Mouse (Mus musculus): Measurements from ENCODE around the gene Olfr564. TPM values are rescaled to one million over a fixed set of nuclear protein-coding genes. Genes with fewer than 3 reads are reported as not detected.

Gene Olfr564
- not detected in 2 replicates for polyA plus RNA-seq (2014; fragmentation: Nextera tagmentation; extraction: Ambion mirVana)

DNA sequence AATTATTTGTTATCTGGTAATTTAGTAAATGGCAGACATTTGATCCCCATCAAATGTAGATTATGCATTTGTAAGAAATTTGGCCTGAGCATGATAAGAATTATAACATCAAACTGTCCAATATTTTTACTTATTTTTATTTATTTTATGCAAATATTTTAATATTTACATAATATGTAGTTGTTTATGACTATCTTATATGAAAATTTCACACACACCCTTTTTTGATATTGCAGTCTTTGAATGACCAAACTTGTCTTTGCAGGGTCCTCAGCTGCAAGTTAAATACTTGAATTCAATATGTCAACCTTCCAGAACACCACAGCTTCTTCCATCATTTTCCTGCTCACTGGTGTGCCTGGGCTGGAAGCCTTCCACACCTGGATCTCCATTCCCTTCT is at the start of gene Olfr564:
TSS of gene Olfr564 (plus strand) at position 301 of the 400 bp plus-strand sequence.
- DNase-seq (ENCODE audit: low spot score) (no peak), ATAC-seq (ENCODE audit: insufficient read depth, low FRiP score, low TSS enrichment) (no peak)
- H3K9me3 ChIP-seq (ENCODE audit: control insufficient read depth, low read length): no peaks in the 10 kb centered on the region
- H3K27me3 ChIP-seq (ENCODE audit: control insufficient read depth, insufficient read depth, low read length): no peaks in the 10 kb centered on the region
- no peak within 1 kb of the TSS for H3K4me2 ChIP-seq (ENCODE audit: low read depth)
- no peaks in the 10 kb centered on the region for H3K4me1 ChIP-seq (ENCODE audit: control insufficient read depth, insufficient read depth, low read length)
- H3K9ac ChIP-seq (ENCODE audit: low read length): no peak within 1 kb of the TSS
- H3K36me3 ChIP-seq (ENCODE audit: control insufficient read depth, insufficient read depth, low read length): no peaks in the 10 kb centered on the region
- no peak within 1 kb of the TSS for H3K4me3 ChIP-seq (ENCODE audit: low read depth, low read length)
- no peak within 1 kb of the TSS for H3K27ac ChIP-seq (ENCODE audit: low read depth, low read length)

DNA sequence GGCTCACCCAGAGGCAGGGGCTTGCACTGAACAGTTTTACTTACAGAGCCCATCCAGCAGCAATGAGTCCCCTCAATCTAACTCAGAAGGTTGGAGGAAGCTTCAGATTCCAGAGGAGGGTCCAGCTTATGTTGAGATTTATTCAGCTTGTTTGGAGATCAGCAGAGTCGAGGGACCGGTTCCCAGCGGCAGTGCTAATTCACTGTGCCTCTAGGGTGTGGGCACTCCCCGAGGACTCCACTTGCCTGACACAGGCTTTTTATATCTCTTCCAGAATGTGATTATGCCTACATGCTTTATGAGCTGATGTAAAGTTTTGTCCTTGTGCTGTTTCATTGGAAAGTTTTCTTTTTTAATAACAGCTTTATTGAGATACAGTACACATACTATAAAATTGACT is 44.0 kb upstream of the Olfr564 start, which contains the start of the genes Olfr560 and Olfr78:
TSS of gene Olfr560 (minus strand) at position 101 of the 400 bp plus-strand sequence.
TSS of gene Olfr78 (minus strand) at position 206 of the 400 bp plus-strand sequence.
- H3K27me3 ChIP-seq (ENCODE audit: control insufficient read depth, insufficient read depth, low read length): no peaks in the 10 kb centered on the region
- no peak within 1 kb of the TSS for H3K4me2 ChIP-seq (ENCODE audit: low read depth)
- H3K9ac ChIP-seq (ENCODE audit: low read length): no peak within 1 kb of the TSS
- no peak within 1 kb of the TSS for H3K4me3 ChIP-seq (ENCODE audit: low read depth, low read length)
- 76% methylated on average over 4 of the region's 4 CpGs for WGBS
- no peaks in the 10 kb centered on the region for H3K4me1 ChIP-seq (ENCODE audit: control insufficient read depth, insufficient read depth, low read length)
- no peak within 1 kb of the TSS for H3K27ac ChIP-seq (ENCODE audit: low read depth, low read length)
- H3K9me3 ChIP-seq (ENCODE audit: control insufficient read depth, low read length): no peaks in the 10 kb centered on the region
- H3K36me3 ChIP-seq (ENCODE audit: control insufficient read depth, insufficient read depth, low read length): no peaks in the 10 kb centered on the region
- ATAC-seq (ENCODE audit: insufficient read depth, low FRiP score, low TSS enrichment) (no peak), DNase-seq (ENCODE audit: low spot score) (no peak)

DNA sequence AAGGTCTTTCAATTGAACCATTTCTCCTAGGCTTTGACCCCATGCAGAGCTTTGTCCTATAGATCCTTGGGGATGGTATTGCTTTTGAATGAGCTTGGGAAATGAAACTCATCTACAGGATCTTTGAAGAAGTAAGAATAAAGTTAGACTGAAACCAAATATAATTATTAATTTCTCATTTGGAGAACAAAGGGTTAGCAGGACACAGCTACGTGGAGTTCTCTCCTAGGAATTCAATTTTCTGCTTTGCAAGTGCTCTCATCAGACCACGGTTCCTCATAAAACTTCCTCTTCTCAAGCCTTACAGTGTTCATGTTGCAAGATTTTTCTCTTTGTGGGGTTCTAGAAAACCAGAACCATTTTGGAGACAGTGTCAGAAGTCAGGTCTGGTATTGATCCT is 32.4 kb upstream of the Olfr564 start, which contains the start of gene Olfr561:
TSS of gene Olfr561 (plus strand) at position 301 of the 400 bp plus-strand sequence.
- no peak within 1 kb of the TSS for H3K4me3 ChIP-seq (ENCODE audit: low read depth, low read length)
- no peak for ATAC-seq (ENCODE audit: insufficient read depth, low FRiP score, low TSS enrichment)

More for the DNA sequence above, 32.4 kb upstream of the Olfr564 start, which contains the start of gene Olfr561:
- H3K4me1 ChIP-seq (ENCODE audit: control insufficient read depth, insufficient read depth, low read length): no peaks in the 10 kb centered on the region
- no peak within 1 kb of the TSS for H3K27ac ChIP-seq (ENCODE audit: low read depth, low read length)
- no peaks in the 10 kb centered on the region for H3K36me3 ChIP-seq (ENCODE audit: control insufficient read depth, insufficient read depth, low read length)
- DNase-seq (ENCODE audit: low spot score): no peak
- H3K9me3 ChIP-seq (ENCODE audit: control insufficient read depth, low read length): no peaks in the 10 kb centered on the region
- WGBS: 84% methylated on average over 2 of the region's 2 CpGs
- no peaks in the 10 kb centered on the region for H3K27me3 ChIP-seq (ENCODE audit: control insufficient read depth, insufficient read depth, low read length)
- no peak within 1 kb of the TSS for H3K4me2 ChIP-seq (ENCODE audit: low read depth)
- H3K9ac ChIP-seq (ENCODE audit: low read length): no peak within 1 kb of the TSS

Other genes with a start within 250 kb of the Olfr564 start
- 0.13 and 0.14 TPM in 2 replicates for gene Trim21, start 238.0 kb upstream of the Olfr564 start, polyA plus RNA-seq (2014; fragmentation: Nextera tagmentation; extraction: Ambion mirVana)
- gene Olfr550, start 232.0 kb upstream of the Olfr564 start, polyA plus RNA-seq (2014; fragmentation: Nextera tagmentation; extraction: Ambion mirVana): not detected in 2 replicates
- gene Olfr551, start 211.6 kb upstream of the Olfr564 start, polyA plus RNA-seq (2014; fragmentation: Nextera tagmentation; extraction: Ambion mirVana): not detected in 2 replicates
- not detected in 2 replicates for gene Olfr552, start 205.7 kb upstream of the Olfr564 start, polyA plus RNA-seq (2014; fragmentation: Nextera tagmentation; extraction: Ambion mirVana)
- gene Olfr553, start 185.3 kb upstream of the Olfr564 start, polyA plus RNA-seq (2014; fragmentation: Nextera tagmentation; extraction: Ambion mirVana): not detected in 2 replicates
- gene Olfr554, start 165.0 kb upstream of the Olfr564 start, polyA plus RNA-seq (2014; fragmentation: Nextera tagmentation; extraction: Ambion mirVana): not detected in 2 replicates
- not detected in 2 replicates for gene Olfr555, start 144.7 kb upstream of the Olfr564 start, polyA plus RNA-seq (2014; fragmentation: Nextera tagmentation; extraction: Ambion mirVana)
- not detected in 2 replicates for gene Olfr556, start 138.6 kb upstream of the Olfr564 start, polyA plus RNA-seq (2014; fragmentation: Nextera tagmentation; extraction: Ambion mirVana)
- gene Trim68, start 116.2 kb upstream of the Olfr564 start, polyA plus RNA-seq (2014; fragmentation: Nextera tagmentation; extraction: Ambion mirVana): 10.2 and 11.2 TPM in 2 replicates
- gene Olfr557, start 107.6 kb upstream of the Olfr564 start, polyA plus RNA-seq (2014; fragmentation: Nextera tagmentation; extraction: Ambion mirVana): not detected in 2 replicates
- gene Olfr558, start 101.3 kb upstream of the Olfr564 start, polyA plus RNA-seq (2014; fragmentation: Nextera tagmentation; extraction: Ambion mirVana): 0.53 and 0.55 TPM in 2 replicates
- gene Olfr33, start 84.4 kb upstream of the Olfr564 start, polyA plus RNA-seq (2014; fragmentation: Nextera tagmentation; extraction: Ambion mirVana): not detected in 2 replicates
- not detected in 2 replicates for gene Olfr559, start 76.0 kb upstream of the Olfr564 start, polyA plus RNA-seq (2014; fragmentation: Nextera tagmentation; extraction: Ambion mirVana)
- not detected in 2 replicates for gene Olfr560, start 44.1 kb upstream of the Olfr564 start, polyA plus RNA-seq (2014; fragmentation: Nextera tagmentation; extraction: Ambion mirVana)
- not detected in 2 replicates for gene Olfr78, start 44.0 kb upstream of the Olfr564 start, polyA plus RNA-seq (2014; fragmentation: Nextera tagmentation; extraction: Ambion mirVana)
- gene Olfr561, start 32.3 kb upstream of the Olfr564 start, polyA plus RNA-seq (2014; fragmentation: Nextera tagmentation; extraction: Ambion mirVana): not detected in 2 replicates
- gene Olfr566, start 55.3 kb downstream of the Olfr564 start, polyA plus RNA-seq (2014; fragmentation: Nextera tagmentation; extraction: Ambion mirVana): not detected in 2 replicates
- not detected in 2 replicates for gene Olfr568, start 73.6 kb downstream of the Olfr564 start, polyA plus RNA-seq (2014; fragmentation: Nextera tagmentation; extraction: Ambion mirVana)
- gene Olfr569, start 87.4 kb downstream of the Olfr564 start, polyA plus RNA-seq (2014; fragmentation: Nextera tagmentation; extraction: Ambion mirVana): not detected in 2 replicates
- not detected in 2 replicates for gene Olfr570, start 91.1 kb downstream of the Olfr564 start, polyA plus RNA-seq (2014; fragmentation: Nextera tagmentation; extraction: Ambion mirVana)
- not detected in 2 replicates for gene Olfr571, start 114.1 kb downstream of the Olfr564 start, polyA plus RNA-seq (2014; fragmentation: Nextera tagmentation; extraction: Ambion mirVana)
- gene Olfr572, start 120.9 kb downstream of the Olfr564 start, polyA plus RNA-seq (2014; fragmentation: Nextera tagmentation; extraction: Ambion mirVana): not detected in 2 replicates
- not detected in 2 replicates for gene Olfr573-ps1, start 139.1 kb downstream of the Olfr564 start, polyA plus RNA-seq (2014; fragmentation: Nextera tagmentation; extraction: Ambion mirVana)
- not detected in 2 replicates for gene Olfr574, start 145.0 kb downstream of the Olfr564 start, polyA plus RNA-seq (2014; fragmentation: Nextera tagmentation; extraction: Ambion mirVana)
- not detected in 2 replicates for gene Olfr575, start 155.3 kb downstream of the Olfr564 start, polyA plus RNA-seq (2014; fragmentation: Nextera tagmentation; extraction: Ambion mirVana)
- gene Olfr576, start 159.2 kb downstream of the Olfr564 start, polyA plus RNA-seq (2014; fragmentation: Nextera tagmentation; extraction: Ambion mirVana): not detected in 2 replicates
- not detected in 2 replicates for gene Olfr577, start 172.5 kb downstream of the Olfr564 start, polyA plus RNA-seq (2014; fragmentation: Nextera tagmentation; extraction: Ambion mirVana)
- gene Olfr578, start 185.8 kb downstream of the Olfr564 start, polyA plus RNA-seq (2014; fragmentation: Nextera tagmentation; extraction: Ambion mirVana): not detected in 2 replicates
- gene Olfr582, start 234.5 kb downstream of the Olfr564 start, polyA plus RNA-seq (2014; fragmentation: Nextera tagmentation; extraction: Ambion mirVana): not detected in 2 replicates
- gene Olfr583, start 247.8 kb downstream of the Olfr564 start, polyA plus RNA-seq (2014; fragmentation: Nextera tagmentation; extraction: Ambion mirVana): not detected in 2 replicates